Mouse (Mus musculus): ENCODE data around the gene Dusp18. TPM values are rescaled to one million over a fixed set of nuclear protein-coding genes. Genes with fewer than 3 reads are reported as not detected.

The Dusp18 gene
- total and polyA plus RNA-seq, 3 experiments: 29.1 to 47.8 (median 32.6) TPM

GRCm38 (mm10) chr11:3912875-3913271, 17.8 kb downstream of the Dusp18 start:
- intact Hi-C loops (cut with DNase I): loop anchor here (2.0 to 10.0 kb wide), 4 partner anchors 18 to 711 kb away; partner anchors contain the start of genes 4921536K21Rik, Dusp18, Eif4enif1 and Pes1
- peaks cover 3% of the 10 kb centered on the region for H3K79me2 ChIP-seq (replicated peaks; ENCODE audit: control insufficient read depth, insufficient read depth, low read length)
- H3K36me3 ChIP-seq (ENCODE audit: control insufficient read depth, insufficient read depth, low read length): no peaks in the 10 kb centered on the region
- 5% methylated on average over 16 of the region's 16 CpGs for WGBS
- H3K4me3 ChIP-seq: peak overlapping the region; percentile 70
- peak overlapping the region; percentile 66 for H3K9ac ChIP-seq (ENCODE audit: low read depth, low read length)
- 0 out of 2 replicates have a peak, but pooled peaks have one; percentile 5 for TF ChIP-seq CTCF (IDR thresholded peaks at IDR 0.05)
- TF ChIP-seq EP300 (IDR thresholded peaks at IDR 0.05; ENCODE audit: insufficient read depth, low read depth, low read length): no peak
- TF ChIP-seq POLR2A (IDR thresholded peaks at IDR 0.05; ENCODE audit: insufficient read depth, low read depth, low read length): no peak
- H3K4me1 ChIP-seq (ENCODE audit: control insufficient read depth, insufficient read depth, low read length): peaks cover 17% of the 10 kb centered on the region
- H3K27ac ChIP-seq: peak overlapping the region; percentile 77
- H3K27me3 ChIP-seq (ENCODE audit: control insufficient read depth, insufficient read depth, low read length): no peaks in the 10 kb centered on the region
- DNase-seq: peak; percentile 38 to 60

- intact Hi-C loops (cut with DNase I): loop anchor here (2.0 to 10.0 kb wide), 4 partner anchors 19 to 711 kb away; partner anchors contain the start of genes 4921536K21Rik, Dusp18, Eif4enif1 and Pes1
- peak; percentile 94 to 97 for DNase-seq
- no peaks in the 10 kb centered on the region for H3K27me3 ChIP-seq (ENCODE audit: control insufficient read depth, insufficient read depth, low read length)
- H3K36me3 ChIP-seq (ENCODE audit: control insufficient read depth, insufficient read depth, low read length): no peaks in the 10 kb centered on the region
- H3K9ac ChIP-seq (ENCODE audit: low read depth, low read length): peak overlapping the region; percentile 66
- TF ChIP-seq POLR2A (IDR thresholded peaks at IDR 0.05; ENCODE audit: insufficient read depth, low read depth, low read length) (peak; percentile 51; the same call in 1 of the 2 replicates), EP300 (IDR thresholded peaks at IDR 0.05; ENCODE audit: insufficient read depth, low read depth, low read length) (no peak), CTCF (IDR thresholded peaks at IDR 0.05) (no peak; the same call in 1 of the 2 replicates)
- H3K4me1 ChIP-seq (ENCODE audit: control insufficient read depth, insufficient read depth, low read length): peaks cover 17% of the 10 kb centered on the region
- H3K79me2 ChIP-seq (replicated peaks; ENCODE audit: control insufficient read depth, insufficient read depth, low read length): peaks cover 3% of the 10 kb centered on the region
- peak overlapping the region; percentile 70 for H3K4me3 ChIP-seq
- under 1% methylated on average over 65 of the region's 65 CpGs for WGBS
- H3K27ac ChIP-seq: peak overlapping the region; percentile 77
Measured at GRCm38 (mm10) chr11:3913316-3914108, 18.5 kb downstream of the Dusp18 start.

- WGBS: under 1% methylated on average over 28 of the region's 28 CpGs
- H3K27me3 ChIP-seq (ENCODE audit: control insufficient read depth, insufficient read depth, low read length): no peaks in the 10 kb centered on the region
Measured at GRCm38 (mm10) chr11:3914109-3914840, 19.2 kb downstream of the Dusp18 start, which contains the start of gene Slc35e4. Gene Slc35e4, minus strand, starts transcription at chr11:3914664.

GRCm38 (mm10) chr11:3918738-3919137, 23.7 kb downstream of the Dusp18 start:
- no peaks in the 10 kb centered on the region for H3K27me3 ChIP-seq (ENCODE audit: control insufficient read depth, insufficient read depth, low read length)
- H3K4me1 ChIP-seq (ENCODE audit: control insufficient read depth, insufficient read depth, low read length): peaks cover 1% of the 10 kb centered on the region; the same call in 1 of the 2 replicates
- H3K4me3 ChIP-seq: no peak overlapping the region
- no peak for DNase-seq
- H3K27ac ChIP-seq: no peak overlapping the region
- intact Hi-C loops (cut with DNase I): loop anchor here (10.0 kb wide), 1 partner anchor 384 kb away; no protein-coding TSS in a partner anchor
- H3K36me3 ChIP-seq (ENCODE audit: control insufficient read depth, insufficient read depth, low read length): no peaks in the 10 kb centered on the region
- WGBS: 41% methylated on average over 1 of the region's 1 CpGs
- TF ChIP-seq CTCF (IDR thresholded peaks at IDR 0.05): peak; percentile 79
- TF ChIP-seq EP300 (IDR thresholded peaks at IDR 0.05; ENCODE audit: insufficient read depth, low read depth, low read length): no peak
- H3K79me2 ChIP-seq (replicated peaks; ENCODE audit: control insufficient read depth, insufficient read depth, low read length): no peaks in the 10 kb centered on the region
- no peak overlapping the region for H3K9ac ChIP-seq (ENCODE audit: low read depth, low read length)

More at GRCm38 (mm10) chr11:3914109-3914840, 19.2 kb downstream of the Dusp18 start, which contains the start of gene Slc35e4:
- Histone ChIP-seq H3K79me2 (replicated peaks; ENCODE audit: control insufficient read depth, insufficient read depth, low read length) (peaks cover 3% of the 10 kb centered on the region), H3K27ac (peak within 1 kb of the TSS; percentile 77), H3K4me3 (peak within 1 kb of the TSS; percentile 70), H3K9ac (ENCODE audit: low read depth, low read length) (peak within 1 kb of the TSS; percentile 66), H3K36me3 (ENCODE audit: control insufficient read depth, insufficient read depth, low read length) (no peaks in the 10 kb centered on the region), H3K4me1 (ENCODE audit: control insufficient read depth, insufficient read depth, low read length) (peaks cover 17% of the 10 kb centered on the region)
- intact Hi-C loops (cut with DNase I): loop anchor here (5.0 to 10.0 kb wide), 3 partner anchors 48 to 712 kb away; partner anchors contain the start of genes Eif4enif1 and Pes1
- TF ChIP-seq CTCF (IDR thresholded peaks at IDR 0.05) (no peak; the same call in 1 of the 2 replicates), EP300 (IDR thresholded peaks at IDR 0.05; ENCODE audit: insufficient read depth, low read depth, low read length) (peak; percentile 12; the same call in 1 of the 2 replicates), POLR2A (IDR thresholded peaks at IDR 0.05; ENCODE audit: insufficient read depth, low read depth, low read length) (0 out of 2 replicates have a peak, but pooled peaks have one; percentile 4)
- peak; percentile 82 to 90 for DNase-seq

- no peak overlapping the region for H3K4me3 ChIP-seq
- no peaks in the 10 kb centered on the region for H3K36me3 ChIP-seq (ENCODE audit: control insufficient read depth, insufficient read depth, low read length)
- no peaks in the 10 kb centered on the region for H3K4me1 ChIP-seq (ENCODE audit: control insufficient read depth, insufficient read depth, low read length)
- no peak overlapping the region for H3K9ac ChIP-seq (ENCODE audit: low read depth, low read length)
- TF ChIP-seq EP300 (IDR thresholded peaks at IDR 0.05; ENCODE audit: insufficient read depth, low read depth, low read length) (no peak), POLR2A (IDR thresholded peaks at IDR 0.05; ENCODE audit: insufficient read depth, low read depth, low read length) (no peak), CTCF (IDR thresholded peaks at IDR 0.05) (no peak)
- 88% methylated on average over 7 of the region's 7 CpGs for WGBS
- no peak overlapping the region for H3K27ac ChIP-seq
- intact Hi-C loops (cut with DNase I): no loop called here
- H3K27me3 ChIP-seq (ENCODE audit: control insufficient read depth, insufficient read depth, low read length): no peaks in the 10 kb centered on the region
- DNase-seq: no peak
- no peaks in the 10 kb centered on the region for H3K79me2 ChIP-seq (replicated peaks; ENCODE audit: control insufficient read depth, insufficient read depth, low read length)
Measured at GRCm38 (mm10) chr11:3920476-3920875, 25.4 kb downstream of the Dusp18 start.

All from heart, adult 2 months (tissue).